Comparison of ENCODE assay signal across 17 mouse cellular contexts in the genomic region with DNA sequence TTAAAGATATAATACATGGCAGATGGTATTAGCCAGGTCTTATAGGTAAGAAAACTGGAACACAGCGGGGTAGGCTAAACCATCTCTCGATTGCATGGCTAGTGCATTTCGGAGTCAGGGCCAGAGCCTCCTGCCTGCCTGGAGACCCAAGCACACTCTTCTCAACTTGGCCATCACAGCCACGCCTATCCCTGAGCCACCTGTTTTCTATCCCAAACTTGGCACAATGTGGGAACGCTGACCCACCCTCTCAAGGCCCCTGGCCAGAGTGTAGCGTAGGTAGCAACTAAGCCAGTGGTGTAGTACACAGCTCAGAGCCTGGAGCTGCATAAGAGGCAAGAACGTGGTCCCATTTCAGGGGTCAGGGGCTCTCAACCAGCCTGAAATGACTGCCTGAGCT.
"Had no signal": no experiment of that assay in that cellular context is flagged by ENCODE, and none has a peak within 500 bp of the region (broad histone marks: within the 10 kb centered on the region; RNA-seq: fewer than 3 reads in every experiment).

No protein-coding gene starts in this region.

- H3K27me3 ChIP-seq: neural tube, embryonic 12.5 days; neural tube, embryonic 13.5 days; neural tube, embryonic 15.5 days; stomach, embryonic 15.5 days had no signal

- H3K27ac ChIP-seq: neural tube, embryonic 12.5 days; neural tube, embryonic 13.5 days; neural tube, embryonic 15.5 days; stomach, embryonic 15.5 days; stomach, postnatal 0 days had no signal

- H3K9ac ChIP-seq: neural tube, embryonic 12.5 days; neural tube, embryonic 13.5 days; neural tube, embryonic 15.5 days; stomach, embryonic 15.5 days had no signal

- H3K4me2 ChIP-seq: neural tube, embryonic 12.5 days; neural tube, embryonic 13.5 days; neural tube, embryonic 15.5 days; stomach, embryonic 15.5 days had no signal

- H3K4me3 ChIP-seq: neural tube, embryonic 12.5 days; neural tube, embryonic 13.5 days; neural tube, embryonic 15.5 days; stomach, embryonic 15.5 days had no signal

- H3K4me1 ChIP-seq: stomach, embryonic 15.5 days had no signal

- H3K36me3 ChIP-seq: neural tube, embryonic 12.5 days; neural tube, embryonic 13.5 days; neural tube, embryonic 15.5 days; stomach, embryonic 15.5 days had no signal

- DNase-seq: retina, postnatal 1 day; right cerebral cortex, adult 18-20 months; right cerebral cortex, postnatal 14 days; right cerebral cortex, postnatal 25 days; right cerebral cortex, postnatal 4 days; spleen, adult 18-20 months; thymus, adult 18-20 months; thymus, adult 2 months; thymus, postnatal 14 days; thymus, postnatal 25 days; thymus, postnatal 36 days; thymus, postnatal 4 days had no signal

- H3K9me3 ChIP-seq: neural tube, embryonic 12.5 days; neural tube, embryonic 13.5 days; neural tube, embryonic 15.5 days; stomach, embryonic 15.5 days had no signal
